Mouse (Mus musculus) liver, embryonic 11.5 days (tissue): Measurements from ENCODE around the gene Camk2g. TPM values are rescaled to one million over a fixed set of nuclear protein-coding genes. Genes with fewer than 3 reads are reported as not detected.
A peak's percentile ranks its signal among the peaks of the same experiment; 100 is the strongest.

Experiments used
- ATAC-seq: fragments of 200-750 bp; cut with Nextera tagmentation; replicated peaks from 2 replicates; pipeline ENCODE4 v1.8.0; 2017; ENCODE audit warnings: moderate number of reproducible peaks, mild to moderate bottlenecking, moderate TSS enrichment, moderate library complexity; ENCODE audit not compliant: low FRiP score
- DNase-seq: peaks from one replicate; pipeline ENCODE4 v3.0.0-alpha.2; 2017; ENCODE audit warnings: low spot score
- H3K27ac ChIP-seq: fragments of 300-500 bp; sonication (generic); 2 replicates; pipeline ENCODE4 v1.5.1; 2014; ENCODE audit warnings: mild to moderate bottlenecking, low read depth, low read length, control low read depth
- H3K27me3 ChIP-seq: fragments of 300-500 bp; sonication (generic); replicated peaks from 2 replicates; pipeline ENCODE4 v1.6.1; 2014; ENCODE audit warnings: low read length, mixed read lengths; ENCODE audit not compliant: control insufficient read depth, insufficient read depth
- H3K36me3 ChIP-seq: fragments of 300-500 bp; sonication (generic); 2 replicates; pipeline ENCODE4 v1.6.1; 2014; ENCODE audit warnings: mild to moderate bottlenecking, low read length, moderate library complexity, mixed read lengths; ENCODE audit not compliant: control insufficient read depth, insufficient read depth
- H3K4me1 ChIP-seq: fragments of 300-500 bp; sonication (generic); replicated peaks from 2 replicates; pipeline ENCODE4 v1.6.1; 2014; ENCODE audit warnings: low read length, mixed read lengths; ENCODE audit not compliant: control insufficient read depth, insufficient read depth
- H3K4me2 ChIP-seq: fragments of 300-500 bp; sonication (generic); 2 replicates; pipeline ENCODE4 v1.6.1; 2014; ENCODE audit warnings: mild to moderate bottlenecking, control low read depth, moderate library complexity
- H3K4me3 ChIP-seq: fragments of 300-500 bp; sonication (generic); 2 replicates; pipeline ENCODE4 v1.5.1; 2014; ENCODE audit warnings: low read depth, low read length, control low read depth
- H3K9ac ChIP-seq: fragments of 300-500 bp; sonication (generic); 2 replicates; pipeline ENCODE4 v1.6.1; 2014; ENCODE audit warnings: low read depth, low read length, control low read depth
- H3K9me3 ChIP-seq: fragments of 300-500 bp; sonication (generic); 2 replicates; pipeline ENCODE4 v1.6.1; 2016; ENCODE audit warnings: low read length, inconsistent platforms, mixed read lengths; ENCODE audit not compliant: control insufficient read depth
- WGBS: fragments of 180-500 bp; shearing (Covaris S2); extraction: QIAGEN DNeasy Blood & Tissue Kit; methylation state at CpG from one replicate; pipeline ENCODE4 v1.1.7; 2014; 5-methylcytosine and 5-hydroxymethylcytosine counted together
- polyA plus RNA-seq: library from polyadenylated mRNA; unstranded; fragments of >200 nt; fragmentation: Nextera tagmentation; extraction: Ambion mirVana; gene quantifications from 2 replicates; pipeline ENCODE4 v1.2.1, GENCODE M21; 2014

Camk2g gene
- polyA plus RNA-seq, 1 experiment from 2014 or later = 28.6 TPM

DNA sequence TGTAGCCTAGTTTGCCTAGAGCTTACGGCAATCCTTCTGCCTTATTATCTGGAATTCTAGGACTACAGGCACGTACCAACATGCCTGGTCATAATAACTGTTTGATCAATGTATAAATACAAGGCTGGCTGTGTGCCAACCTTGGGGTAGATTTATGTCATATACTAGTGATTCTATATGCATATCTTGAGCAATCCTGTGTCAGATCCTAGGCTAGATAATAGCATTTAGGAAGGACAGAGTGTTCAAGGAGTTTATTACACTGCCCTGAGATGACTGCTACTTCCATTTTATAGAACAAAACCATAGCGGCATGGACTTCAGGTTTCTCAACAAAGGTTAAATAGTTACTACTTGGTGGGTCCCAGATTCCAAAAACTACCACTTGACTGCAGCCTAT lies 21.9 kb downstream of the Camk2g start:
- DNase-seq = no peak
- ATAC-seq = no peak
- H3K27ac ChIP-seq = no peak overlapping the region
- H3K4me2 ChIP-seq = no peak overlapping the region
- no peak overlapping the region for H3K9ac ChIP-seq
- H3K4me3 ChIP-seq = no peak overlapping the region
- no peaks in the 10 kb centered on the region for H3K27me3 ChIP-seq
- no peaks in the 10 kb centered on the region for H3K9me3 ChIP-seq
- peaks cover 6% of the 10 kb centered on the region; the same call in 1 of the 2 replicates for H3K4me1 ChIP-seq
- WGBS = 91% methylated on average over 3 of the region's 3 CpGs
- peaks cover 14% of the 10 kb centered on the region for H3K36me3 ChIP-seq

GRCm38 (mm10) chr14:20768581-20768980 lies 25.3 kb downstream of the Camk2g start:
- Histone ChIP-seq H3K9ac (no peak overlapping the region), H3K27me3 (no peaks in the 10 kb centered on the region), H3K36me3 (peaks cover 22% of the 10 kb centered on the region), H3K4me2 (no peak overlapping the region), H3K4me3 (no peak overlapping the region), H3K27ac (no peak overlapping the region), H3K4me1 (peaks cover 6% of the 10 kb centered on the region; the same call in 1 of the 2 replicates), H3K9me3 (no peaks in the 10 kb centered on the region)
- DNase-seq (no peak), ATAC-seq (no peak)
- 76% methylated on average over 5 of the region's 5 CpGs for WGBS

- Histone ChIP-seq H3K27ac (no peak overlapping the region), H3K36me3 (peaks cover 26% of the 10 kb centered on the region), H3K4me1 (peaks cover 2% of the 10 kb centered on the region; the same call in 1 of the 2 replicates), H3K27me3 (no peaks in the 10 kb centered on the region), H3K4me2 (no peak overlapping the region), H3K4me3 (no peak overlapping the region), H3K9me3 (no peaks in the 10 kb centered on the region), H3K9ac (no peak overlapping the region)
- no peak for DNase-seq
- ATAC-seq = no peak
- 91% methylated on average over 7 of the region's 7 CpGs for WGBS
Measured at GRCm38 (mm10) chr14:20767936-20768335, 26.0 kb downstream of the Camk2g start.

GRCm38 (mm10) chr14:20765642-20766258 lies 28.1 kb downstream of the Camk2g start:
- no peak overlapping the region for H3K9ac ChIP-seq
- H3K4me2 ChIP-seq = no peak overlapping the region
- no peak overlapping the region for H3K4me3 ChIP-seq
- H3K27ac ChIP-seq = no peak overlapping the region
- no peaks in the 10 kb centered on the region for H3K4me1 ChIP-seq
- H3K36me3 ChIP-seq = peaks cover 28% of the 10 kb centered on the region
- H3K9me3 ChIP-seq = no peaks in the 10 kb centered on the region
- WGBS = 25% methylated on average over 12 of the region's 12 CpGs
- H3K27me3 ChIP-seq = no peaks in the 10 kb centered on the region
- ATAC-seq (peak; percentile 51), DNase-seq (peak; percentile 77)

DNA sequence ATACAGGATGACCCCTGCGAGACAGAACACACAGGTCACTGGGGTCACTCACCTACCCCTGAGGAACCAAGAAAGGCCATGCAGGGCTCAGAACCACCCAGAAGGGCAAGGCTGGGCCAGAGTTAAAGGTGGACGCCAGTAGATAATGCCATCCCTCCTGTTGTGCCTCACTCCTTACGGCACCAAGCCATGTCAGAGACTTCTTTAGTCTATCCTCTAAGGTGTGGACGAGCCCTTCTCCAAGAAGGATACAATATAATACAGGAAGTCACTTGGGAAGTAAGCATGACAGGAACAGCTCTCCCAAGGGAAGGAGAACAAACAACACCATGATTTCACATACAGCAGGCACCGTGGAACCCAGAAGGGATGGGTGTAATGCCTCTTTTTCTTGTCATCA lies 28.9 kb downstream of the Camk2g start:
- WGBS = 86% methylated on average over 5 of the region's 5 CpGs
- Histone ChIP-seq H3K27me3 (no peaks in the 10 kb centered on the region), H3K9ac (no peak overlapping the region), H3K4me1 (no peaks in the 10 kb centered on the region), H3K27ac (no peak overlapping the region), H3K9me3 (no peaks in the 10 kb centered on the region), H3K4me2 (no peak overlapping the region), H3K36me3 (peaks cover 32% of the 10 kb centered on the region), H3K4me3 (no peak overlapping the region)
- no peak for ATAC-seq
- DNase-seq = no peak

DNA sequence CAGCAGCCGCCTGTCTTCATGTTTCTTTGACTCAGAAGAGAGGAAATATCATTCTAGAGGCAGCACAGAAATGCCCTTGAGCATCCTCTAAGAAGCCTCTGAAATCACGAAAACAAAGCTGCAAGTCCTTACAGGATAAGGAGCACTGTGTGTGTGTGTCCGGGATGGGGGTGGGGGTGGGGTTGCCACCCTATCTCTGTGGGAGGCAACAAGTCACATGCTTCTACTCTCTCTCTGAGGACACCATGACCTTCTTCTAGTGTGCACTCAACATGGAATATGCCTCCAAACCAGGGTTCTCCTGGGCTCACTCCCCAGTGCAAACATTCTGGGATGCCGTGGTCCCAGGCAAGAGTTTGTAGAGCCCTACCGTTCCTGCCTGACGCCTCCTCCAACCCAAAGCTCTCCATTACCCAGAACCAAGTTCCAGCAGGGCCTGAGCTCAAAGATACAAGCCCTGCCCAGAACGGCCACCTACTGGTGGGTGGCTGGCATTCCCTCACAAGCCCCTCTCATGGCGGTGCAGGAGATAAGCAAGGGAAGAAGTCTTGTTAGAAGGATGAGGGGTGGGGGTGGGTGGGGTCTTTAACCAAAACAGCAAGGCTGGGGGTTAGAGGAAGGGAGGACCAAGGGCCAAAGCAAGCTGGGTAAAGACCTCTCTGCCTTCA lies 35.0 kb downstream of the Camk2g start:
- H3K27ac ChIP-seq = no peak overlapping the region
- no peak overlapping the region for H3K4me3 ChIP-seq
- H3K9ac ChIP-seq = no peak overlapping the region
- DNase-seq (no peak), ATAC-seq (0 out of 2 replicates have a peak, but pooled peaks have one; percentile 47)
- H3K4me1 ChIP-seq = no peaks in the 10 kb centered on the region
- peaks cover 36% of the 10 kb centered on the region for H3K36me3 ChIP-seq
- no peak overlapping the region for H3K4me2 ChIP-seq
- WGBS = 71% methylated on average over 8 of the region's 8 CpGs
- H3K27me3 ChIP-seq = no peaks in the 10 kb centered on the region
- H3K9me3 ChIP-seq = no peaks in the 10 kb centered on the region

- no peak overlapping the region for H3K4me2 ChIP-seq
Measured at GRCm38 (mm10) chr14:20757370-20757907, 36.4 kb downstream of the Camk2g start.

DNA sequence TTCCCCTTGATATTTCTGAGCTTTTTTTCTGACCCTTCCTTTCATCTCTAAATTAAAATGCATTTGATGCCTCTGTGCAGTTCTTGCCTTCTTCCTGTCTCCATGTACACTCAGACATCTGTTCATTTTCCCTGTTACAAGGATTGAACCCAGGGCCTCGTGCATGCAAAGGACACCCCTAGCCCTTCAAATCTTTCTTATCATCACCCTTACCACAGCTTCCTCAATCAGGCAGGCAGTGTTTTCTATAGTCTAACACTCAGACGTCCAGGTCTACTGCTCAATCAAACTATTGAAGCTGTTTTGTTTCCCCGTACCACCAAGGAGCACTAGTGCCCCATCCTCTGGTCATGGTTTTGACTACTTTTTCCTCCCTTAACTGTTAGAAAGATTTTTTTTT lies 40.1 kb downstream of the Camk2g start:
- DNase-seq (no peak), ATAC-seq (no peak)
- H3K27me3 ChIP-seq = no peaks in the 10 kb centered on the region
- H3K27ac ChIP-seq = no peak overlapping the region
- no peaks in the 10 kb centered on the region for H3K9me3 ChIP-seq
- peaks cover 24% of the 10 kb centered on the region for H3K36me3 ChIP-seq
- 48% methylated on average over 3 of the region's 3 CpGs for WGBS
- H3K9ac ChIP-seq = no peak overlapping the region
- H3K4me1 ChIP-seq = no peaks in the 10 kb centered on the region
- no peak overlapping the region for H3K4me3 ChIP-seq
- no peak overlapping the region for H3K4me2 ChIP-seq

More at GRCm38 (mm10) chr14:20757370-20757907, 36.4 kb downstream of the Camk2g start:
- ATAC-seq (no peak), DNase-seq (no peak)
- H3K9me3 ChIP-seq = no peaks in the 10 kb centered on the region
- no peak overlapping the region for H3K4me3 ChIP-seq
- H3K27me3 ChIP-seq = no peaks in the 10 kb centered on the region
- no peaks in the 10 kb centered on the region for H3K4me1 ChIP-seq
- peaks cover 33% of the 10 kb centered on the region for H3K36me3 ChIP-seq
- H3K27ac ChIP-seq = no peak overlapping the region
- H3K9ac ChIP-seq = no peak overlapping the region
- WGBS = 94% methylated on average over 22 of the region's 22 CpGs
